Mouse (Mus musculus): ENCODE results near the gene Yeats4. TPM values are rescaled to one million over a fixed set of nuclear protein-coding genes. Genes with fewer than 3 reads are reported as not detected.
"Not testable (repeated sequence)": the region's sequence is repeated elsewhere in the genome, so short reads cannot be mapped to it uniquely, and the experiment has no call there.

Gene Yeats4
- polyA plus RNA-seq (2012; rRNA removed) = 20.5 and 22.0 TPM in 2 replicates

- under 1% methylated on average over 63 of the region's 63 CpGs for WGBS
- peak; percentile 56 for DNase-seq (ENCODE audit: low read depth, low spot score)
Measured at GRCm38 (mm10) chr10:117224102-117224990, at the start of gene Yeats4. TSS of gene Yeats4 (minus strand) at chr10:117224507.

- DNase-seq (ENCODE audit: low read depth, low spot score) = no peak
Measured at GRCm38 (mm10) chr10:117272023-117272422, 47.7 kb upstream of the Yeats4 start.

- DNase-seq (ENCODE audit: low read depth, low spot score) = no peak
Measured at GRCm38 (mm10) chr10:117259870-117260269, 35.6 kb upstream of the Yeats4 start.

GRCm38 (mm10) chr10:117238603-117239002 is 14.3 kb upstream of the Yeats4 start, which contains the start of gene 9530003J23Rik:
TSS of gene 9530003J23Rik (minus strand) at chr10:117238703.
- 83% methylated on average over 12 of the region's 12 CpGs for WGBS

GRCm38 (mm10) chr10:117235866-117236265 is 11.6 kb upstream of the Yeats4 start:
- 28% methylated on average over 11 of the region's 11 CpGs for WGBS
- DNase-seq (ENCODE audit: low read depth, low spot score) = no peak

More at GRCm38 (mm10) chr10:117238603-117239002, 14.3 kb upstream of the Yeats4 start, which contains the start of gene 9530003J23Rik:
- no peak for DNase-seq (ENCODE audit: low read depth, low spot score)

- no peak for DNase-seq (ENCODE audit: low read depth, low spot score)
- WGBS = 70% methylated on average over 4 of the region's 4 CpGs
Measured at GRCm38 (mm10) chr10:117234825-117235224, 10.5 kb upstream of the Yeats4 start.

GRCm38 (mm10) chr10:117229826-117230225 is 5.5 kb upstream of the Yeats4 start:
- WGBS = 52% methylated on average over 16 of the region's 16 CpGs
- no peak for DNase-seq (ENCODE audit: low read depth, low spot score)

- no peak for DNase-seq (ENCODE audit: low read depth, low spot score)
- WGBS = 57% methylated on average over 3 of the region's 3 CpGs
Measured at GRCm38 (mm10) chr10:117226002-117226401, 1.7 kb upstream of the Yeats4 start.

GRCm38 (mm10) chr10:117225094-117225493 is 787 bp upstream of the Yeats4 start:
- 55% methylated on average over 8 of the region's 8 CpGs for WGBS
- no peak for DNase-seq (ENCODE audit: low read depth, low spot score)

GRCm38 (mm10) chr10:117223758-117224101 is 577 bp downstream of the Yeats4 start:
- no peak for DNase-seq (ENCODE audit: low read depth, low spot score)

GRCm38 (mm10) chr10:117222821-117223220 is 1.5 kb downstream of the Yeats4 start:
- 76% methylated on average over 3 of the region's 3 CpGs for WGBS
- no peak for DNase-seq (ENCODE audit: low read depth, low spot score)

More at GRCm38 (mm10) chr10:117223758-117224101, 577 bp downstream of the Yeats4 start:
- 1% methylated on average over 9 of the region's 9 CpGs for WGBS

GRCm38 (mm10) chr10:117218351-117218750 is 6.0 kb downstream of the Yeats4 start:
- WGBS = 96% methylated on average over 8 of the region's 8 CpGs
- DNase-seq (ENCODE audit: low read depth, low spot score) = no peak

GRCm38 (mm10) chr10:117217246-117217840 is 7.0 kb downstream of the Yeats4 start:
- 73% methylated on average over 20 of the region's 20 CpGs for whole genome bisulfite sequencing
- no peak for DNase-seq (ENCODE audit: low read depth, low spot score)

GRCm38 (mm10) chr10:117216793-117217192 is 7.5 kb downstream of the Yeats4 start:
- 64% methylated on average over 5 of the region's 5 CpGs for WGBS
- DNase-seq (ENCODE audit: low read depth, low spot score) = no peak

GRCm38 (mm10) chr10:117216132-117216495 is 8.2 kb downstream of the Yeats4 start:
- no peak for DNase-seq (ENCODE audit: low read depth, low spot score)
- 93% methylated on average over 9 of the region's 9 CpGs for WGBS

- DNase-seq (ENCODE audit: low read depth, low spot score) = no peak
- WGBS = 76% methylated on average over 25 of the region's 25 CpGs
Measured at GRCm38 (mm10) chr10:117215409-117216131, 8.7 kb downstream of the Yeats4 start.

- WGBS = 78% methylated on average over 6 of the region's 6 CpGs
Measured at GRCm38 (mm10) chr10:117211023-117211422, 13.3 kb downstream of the Yeats4 start.

GRCm38 (mm10) chr10:117209469-117209938 is 14.8 kb downstream of the Yeats4 start:
- peak; percentile 44 for DNase-seq (ENCODE audit: low read depth, low spot score)

More at GRCm38 (mm10) chr10:117211023-117211422, 13.3 kb downstream of the Yeats4 start:
- no peak for DNase-seq (ENCODE audit: low read depth, low spot score)

GRCm38 (mm10) chr10:117208787-117209186 is 15.5 kb downstream of the Yeats4 start:
- 85% methylated on average over 6 of the region's 6 CpGs for WGBS
- DNase-seq (ENCODE audit: low read depth, low spot score) = not testable (repeated sequence)

More at GRCm38 (mm10) chr10:117209469-117209938, 14.8 kb downstream of the Yeats4 start:
- WGBS = 7% methylated on average over 11 of the region's 11 CpGs

- WGBS = 81% methylated on average over 15 of the region's 15 CpGs
- DNase-seq (ENCODE audit: low read depth, low spot score) = no peak
Measured at GRCm38 (mm10) chr10:117208221-117208620, 16.1 kb downstream of the Yeats4 start.
